Mouse (Mus musculus) forebrain, embryonic 16.5 days (tissue): ENCODE measurements around the gene Defb45. TPM values are rescaled to one million over a fixed set of nuclear protein-coding genes. Genes with fewer than 3 reads are reported as not detected.
A peak's percentile ranks its signal among the peaks of the same experiment; 100 is the strongest.

ENCODE experiments used
- ATAC-seq: fragments of 200-750 bp; cut with Nextera tagmentation; 2 replicates; pipeline ENCODE4 v1.8.0; 2017; ENCODE audit warnings: mild to moderate bottlenecking, moderate library complexity
- H3K27ac ChIP-seq: fragments of 300-500 bp; sonication (generic); 2 replicates; pipeline ENCODE4 v1.5.1; 2014; ENCODE audit warnings: low read length, control low read depth
- H3K27me3 ChIP-seq: fragments of 300-500 bp; sonication (generic); replicated peaks from 2 replicates; pipeline ENCODE4 v1.6.1; 2014; ENCODE audit warnings: low read length; ENCODE audit not compliant: control insufficient read depth, insufficient read depth
- H3K36me3 ChIP-seq: fragments of 300-500 bp; sonication (generic); 2 replicates; pipeline ENCODE4 v1.6.1; 2014; ENCODE audit not compliant: control insufficient read depth, insufficient read depth
- H3K4me1 ChIP-seq: fragments of 300-500 bp; sonication (generic); replicated peaks from 2 replicates; pipeline ENCODE4 v1.6.1; 2014; ENCODE audit warnings: low read length; ENCODE audit not compliant: control insufficient read depth, insufficient read depth
- H3K4me2 ChIP-seq: fragments of 300-500 bp; sonication (generic); 2 replicates; pipeline ENCODE4 v1.6.1; 2014; ENCODE audit warnings: mild to moderate bottlenecking, low read length, control low read depth
- H3K4me3 ChIP-seq: fragments of 300-500 bp; sonication (generic); replicated peaks from 2 replicates; pipeline ENCODE4 v1.5.1; 2014; ENCODE audit warnings: mild to moderate bottlenecking, low read length, control low read depth
- H3K9ac ChIP-seq: fragments of 300-500 bp; sonication (generic); replicated peaks from 2 replicates; pipeline ENCODE4 v1.6.1; 2014; ENCODE audit warnings: low read depth, low read length, control low read depth
- H3K9me3 ChIP-seq: fragments of 300-500 bp; sonication (generic); 2 replicates; pipeline ENCODE4 v1.6.1; 2016; ENCODE audit warnings: low read length; ENCODE audit not compliant: control insufficient read depth
- WGBS: fragments of 180-500 bp; shearing (Covaris S2); extraction: QIAGEN DNeasy Blood & Tissue Kit; methylation state at CpG from one replicate; pipeline ENCODE4 v1.1.7; 2014; 5-methylcytosine and 5-hydroxymethylcytosine counted together
- polyA plus RNA-seq: library from polyadenylated mRNA; unstranded; fragments of >200 nt; fragmentation: Nextera tagmentation; extraction: Ambion mirVana; gene quantifications from 2 replicates; pipeline ENCODE4 v1.2.1, GENCODE M21; 2015

The Defb45 gene
- polyA plus RNA-seq, 1 experiment from 2014 or later, result not detected

- H3K27me3 ChIP-seq, result peaks cover 34% of the 10 kb centered on the region
- WGBS, result 66% methylated on average over 3 of the region's 3 CpGs
- no peak for ATAC-seq
These were observed 30.0 kb upstream of the Defb45 start for GRCm38 (mm10) chr2:152629239-152629638.

GRCm38 (mm10) chr2:152628066-152628465, 28.9 kb upstream of the Defb45 start:
- no peaks in the 10 kb centered on the region for H3K36me3 ChIP-seq
- H3K9ac ChIP-seq, result no peak overlapping the region
- no peak overlapping the region for H3K27ac ChIP-seq
- ATAC-seq, result no peak
- peaks cover 34% of the 10 kb centered on the region for H3K27me3 ChIP-seq
- no peaks in the 10 kb centered on the region for H3K9me3 ChIP-seq
- no peak overlapping the region for H3K4me2 ChIP-seq
- H3K4me1 ChIP-seq, result peaks cover 10% of the 10 kb centered on the region
- no peak overlapping the region for H3K4me3 ChIP-seq
- 51% methylated on average over 17 of the region's 17 CpGs for WGBS

More at GRCm38 (mm10) chr2:152629239-152629638, 30.0 kb upstream of the Defb45 start:
- H3K9me3 ChIP-seq, result no peaks in the 10 kb centered on the region
- H3K4me2 ChIP-seq, result no peak overlapping the region
- H3K9ac ChIP-seq, result no peak overlapping the region
- H3K36me3 ChIP-seq, result no peaks in the 10 kb centered on the region
- H3K27ac ChIP-seq, result no peak overlapping the region
- peaks cover 10% of the 10 kb centered on the region for H3K4me1 ChIP-seq
- no peak overlapping the region for H3K4me3 ChIP-seq

DNA sequence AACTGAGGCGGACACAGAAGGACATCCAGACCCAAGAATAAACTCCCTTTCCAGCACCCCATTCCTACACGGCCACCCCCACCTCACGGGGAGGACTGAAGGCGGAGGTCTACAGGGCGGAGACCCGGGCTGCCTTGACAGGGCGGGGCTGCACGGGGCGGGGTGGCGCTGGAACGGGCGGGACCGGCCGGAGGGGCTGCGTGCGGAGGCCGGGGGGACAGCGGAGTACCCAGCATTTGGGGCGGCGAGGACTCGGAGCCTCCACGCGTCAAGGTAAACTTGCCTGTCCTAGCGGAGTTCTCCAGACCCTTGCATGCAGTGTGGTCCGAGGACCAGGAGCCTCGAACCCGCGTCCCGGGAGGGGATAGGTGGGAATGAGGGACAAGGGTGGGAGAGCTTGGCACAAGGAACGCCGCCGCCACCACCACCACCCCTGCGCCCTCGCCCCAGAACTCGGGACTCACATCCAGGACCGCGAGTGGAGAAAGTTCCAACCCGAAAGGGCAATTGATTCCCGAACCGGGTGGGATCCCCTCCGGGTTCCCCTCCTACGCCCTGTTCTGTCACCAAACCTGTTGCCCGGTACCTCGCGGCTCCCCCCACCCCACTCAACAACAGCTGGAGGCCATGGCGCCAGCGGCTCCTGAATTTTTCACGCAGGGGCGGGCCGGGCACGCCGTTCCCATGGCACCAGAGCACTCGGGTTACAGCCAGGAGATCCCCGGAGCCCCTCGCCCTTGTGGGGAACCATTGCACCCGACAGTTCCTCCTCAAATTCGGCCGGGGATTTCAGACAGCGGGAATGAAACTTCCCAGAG, 27.8 kb upstream of the Defb45 start, which contains the start of gene Rem1:
Gene Rem1 (plus strand): TSS at position 178 of the 818 bp plus-strand sequence.
- peaks cover 10% of the 10 kb centered on the region for H3K4me1 ChIP-seq
- peak within 1 kb of the TSS; percentile 29 for H3K4me3 ChIP-seq
- H3K36me3 ChIP-seq, result no peaks in the 10 kb centered on the region
- no peak within 1 kb of the TSS for H3K27ac ChIP-seq
- WGBS, result under 1% methylated on average over 56 of the region's 59 CpGs
- H3K4me2 ChIP-seq, result peak within 1 kb of the TSS; percentile 54
- H3K9me3 ChIP-seq, result no peaks in the 10 kb centered on the region
- H3K9ac ChIP-seq, result peak within 1 kb of the TSS; percentile 5; the same call in 1 of the 2 replicates
- peaks cover 34% of the 10 kb centered on the region for H3K27me3 ChIP-seq
- ATAC-seq, result no peak

- Histone ChIP-seq H3K4me2 (no peak overlapping the region), H3K4me1 (peaks cover 10% of the 10 kb centered on the region), H3K27ac (no peak overlapping the region), H3K27me3 (peaks cover 34% of the 10 kb centered on the region), H3K9me3 (no peaks in the 10 kb centered on the region), H3K36me3 (no peaks in the 10 kb centered on the region), H3K4me3 (no peak overlapping the region), H3K9ac (no peak overlapping the region)
- 5% methylated on average over 1 of the region's 1 CpGs for WGBS
- no peak for ATAC-seq
These were observed 26.1 kb upstream of the Defb45 start for GRCm38 (mm10) chr2:152625256-152625655.

DNA sequence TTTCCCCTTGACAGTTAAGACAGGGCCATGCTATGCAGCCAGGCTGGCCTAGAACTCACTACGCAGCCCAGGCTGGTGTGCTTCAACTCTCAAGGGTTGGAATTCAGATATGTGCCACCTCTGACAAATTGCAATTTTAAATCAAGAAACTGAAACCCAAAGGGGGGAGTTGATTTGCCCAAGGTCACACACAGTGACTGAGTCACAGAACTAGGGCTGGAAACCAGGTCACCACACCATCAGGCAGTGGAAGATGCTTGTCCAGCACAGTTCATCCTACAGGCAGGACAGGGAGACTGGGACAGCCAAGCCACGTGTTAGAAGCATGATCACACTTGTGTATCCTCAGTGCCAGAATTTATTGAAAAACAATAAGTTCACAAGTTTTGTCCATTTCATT, 25.4 kb upstream of the Defb45 start:
- Histone ChIP-seq H3K4me1 (peaks cover 10% of the 10 kb centered on the region), H3K9me3 (no peaks in the 10 kb centered on the region), H3K27ac (no peak overlapping the region), H3K36me3 (no peaks in the 10 kb centered on the region), H3K27me3 (peaks cover 34% of the 10 kb centered on the region), H3K4me2 (no peak overlapping the region), H3K9ac (no peak overlapping the region), H3K4me3 (no peak overlapping the region)
- ATAC-seq, result no peak
- 89% methylated on average over 2 of the region's 2 CpGs for WGBS

DNA sequence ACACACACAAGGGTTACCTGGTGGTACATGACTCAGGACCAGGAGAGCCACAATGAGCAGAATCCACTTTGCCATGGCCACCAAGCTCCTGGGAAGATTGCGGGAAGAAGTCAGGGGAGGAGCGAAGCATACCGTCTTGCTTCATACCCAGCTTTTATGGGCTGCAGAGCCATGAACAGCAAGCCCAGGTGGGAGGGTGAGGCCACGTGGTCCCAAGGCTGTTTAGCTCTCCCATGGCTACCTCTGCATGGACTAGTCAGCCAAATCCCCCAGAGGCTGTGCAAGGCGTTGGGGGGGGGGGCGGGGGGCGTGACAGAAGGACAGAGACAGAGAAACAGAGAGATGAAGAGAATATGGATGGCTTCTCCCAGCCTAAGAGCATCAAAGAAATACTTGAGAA, 23.8 kb upstream of the Defb45 start, which contains the start of gene Defb25:
Gene Defb25 (minus strand): TSS at position 101 of the 400 bp plus-strand sequence.
- no peak for ATAC-seq
- Histone ChIP-seq H3K9me3 (no peaks in the 10 kb centered on the region), H3K9ac (no peak within 1 kb of the TSS), H3K27ac (no peak within 1 kb of the TSS), H3K27me3 (peaks cover 22% of the 10 kb centered on the region), H3K36me3 (no peaks in the 10 kb centered on the region), H3K4me3 (no peak within 1 kb of the TSS), H3K4me1 (peaks cover 10% of the 10 kb centered on the region), H3K4me2 (no peak within 1 kb of the TSS)
- WGBS, result 80% methylated on average over 7 of the region's 7 CpGs

- no peaks in the 10 kb centered on the region for H3K36me3 ChIP-seq
- no peak overlapping the region for H3K4me2 ChIP-seq
- no peak overlapping the region for H3K9ac ChIP-seq
- ATAC-seq, result no peak
- H3K4me3 ChIP-seq, result no peak overlapping the region
- peaks cover 16% of the 10 kb centered on the region for H3K27me3 ChIP-seq
- H3K4me1 ChIP-seq, result peaks cover 8% of the 10 kb centered on the region
- WGBS, result 92% methylated on average over 13 of the region's 13 CpGs
- no peak overlapping the region for H3K27ac ChIP-seq
- H3K9me3 ChIP-seq, result no peaks in the 10 kb centered on the region
These were observed 23.0 kb upstream of the Defb45 start for GRCm38 (mm10) chr2:152622151-152622550.

- no peak for ATAC-seq
- no peak overlapping the region for H3K9ac ChIP-seq
- no peaks in the 10 kb centered on the region for H3K36me3 ChIP-seq
- no peak overlapping the region for H3K27ac ChIP-seq
- H3K4me3 ChIP-seq, result no peak overlapping the region
- H3K4me1 ChIP-seq, result no peaks in the 10 kb centered on the region
- no peaks in the 10 kb centered on the region for H3K9me3 ChIP-seq
- H3K4me2 ChIP-seq, result no peak overlapping the region
- 77% methylated on average over 9 of the region's 9 CpGs for WGBS
- H3K27me3 ChIP-seq, result peaks cover 3% of the 10 kb centered on the region; the same call in 1 of the 2 replicates
These were observed 21.4 kb upstream of the Defb45 start for GRCm38 (mm10) chr2:152620367-152621134.

DNA sequence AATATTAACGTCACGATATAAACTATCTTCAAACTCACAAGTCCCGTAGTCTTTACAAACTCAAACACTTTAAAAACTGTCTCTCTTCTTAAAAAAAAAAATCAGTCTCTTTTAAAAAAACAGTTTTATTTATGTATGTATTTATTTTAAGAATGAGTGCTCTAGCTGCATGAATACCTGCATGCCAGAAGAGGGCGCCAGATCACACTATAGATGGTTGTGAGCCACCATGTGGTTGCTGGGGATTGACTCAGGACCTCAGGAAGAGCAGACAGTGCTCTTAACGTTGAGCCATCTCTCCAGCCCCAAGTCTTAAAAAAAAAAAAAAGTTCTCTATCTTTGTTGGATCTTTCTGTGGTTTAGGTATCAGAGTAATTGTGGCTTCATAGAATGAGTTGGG, 18.2 kb upstream of the Defb45 start:
- H3K4me1 ChIP-seq, result no peaks in the 10 kb centered on the region
- no peaks in the 10 kb centered on the region for H3K9me3 ChIP-seq
- H3K27ac ChIP-seq, result no peak overlapping the region
- no peak for ATAC-seq
- H3K9ac ChIP-seq, result no peak overlapping the region
- no peaks in the 10 kb centered on the region for H3K36me3 ChIP-seq
- no peaks in the 10 kb centered on the region for H3K27me3 ChIP-seq
- H3K4me3 ChIP-seq, result no peak overlapping the region
- 58% methylated on average over 5 of the region's 5 CpGs for WGBS
- H3K4me2 ChIP-seq, result no peak overlapping the region
